Mouse (Mus musculus): Measurements from ENCODE around the gene Olfr981. TPM values are rescaled to one million over a fixed set of nuclear protein-coding genes. Genes with fewer than 3 reads are reported as not detected.
"Not testable (repeated sequence)": the region's sequence is repeated elsewhere in the genome, so short reads cannot be mapped to it uniquely, and the experiment has no call there.

Gene Olfr981
- polyA plus RNA-seq (2014; fragmentation: Nextera tagmentation; extraction: Ambion mirVana) = not detected in 2 replicates

DNA sequence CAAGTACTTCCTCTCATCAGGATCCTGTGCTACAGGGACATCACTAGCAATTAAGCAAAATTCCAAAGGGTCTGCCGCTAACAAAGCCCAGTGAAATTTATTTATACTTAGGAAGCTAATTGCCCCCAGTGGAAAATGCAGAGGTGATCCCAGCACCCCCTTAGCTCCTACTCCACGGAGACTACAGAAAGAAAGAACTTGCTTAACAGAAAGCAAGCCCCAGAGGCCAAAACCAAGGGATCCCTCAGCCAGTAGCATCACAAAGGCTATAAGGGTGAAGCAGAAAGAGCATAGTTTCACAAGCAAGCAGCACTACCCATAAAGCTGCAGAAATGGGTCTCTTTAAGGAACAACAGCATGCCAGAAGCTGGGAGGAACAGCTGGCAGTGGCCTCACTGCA, at the start of gene Olfr981:
Olfr981 (plus strand) TSS at position 301 of the 400 bp plus-strand sequence.
- no peak within 1 kb of the TSS for H3K27ac ChIP-seq (ENCODE audit: low read depth)
- no peaks in the 10 kb centered on the region for H3K4me1 ChIP-seq (replicated peaks; ENCODE audit: control insufficient read depth, insufficient read depth, low read length)
- ATAC-seq (replicated peaks; ENCODE audit: low FRiP score, low TSS enrichment, low read depth) (no peak), DNase-seq (ENCODE audit: low spot score) (no peak)
- WGBS = 65% methylated on average over 2 of the region's 2 CpGs
- H3K4me3 ChIP-seq (ENCODE audit: low read depth, low read length) = no peak within 1 kb of the TSS
- H3K36me3 ChIP-seq (ENCODE audit: control insufficient read depth, insufficient read depth, low read length) = no peaks in the 10 kb centered on the region
- H3K4me2 ChIP-seq (ENCODE audit: low read length) = no peak within 1 kb of the TSS
- H3K9me3 ChIP-seq (ENCODE audit: control insufficient read depth, low read length) = no peaks in the 10 kb centered on the region
- no peaks in the 10 kb centered on the region for H3K27me3 ChIP-seq (replicated peaks; ENCODE audit: control insufficient read depth, insufficient read depth, low read length)
- no peak within 1 kb of the TSS for H3K9ac ChIP-seq (ENCODE audit: low read length)

DNA sequence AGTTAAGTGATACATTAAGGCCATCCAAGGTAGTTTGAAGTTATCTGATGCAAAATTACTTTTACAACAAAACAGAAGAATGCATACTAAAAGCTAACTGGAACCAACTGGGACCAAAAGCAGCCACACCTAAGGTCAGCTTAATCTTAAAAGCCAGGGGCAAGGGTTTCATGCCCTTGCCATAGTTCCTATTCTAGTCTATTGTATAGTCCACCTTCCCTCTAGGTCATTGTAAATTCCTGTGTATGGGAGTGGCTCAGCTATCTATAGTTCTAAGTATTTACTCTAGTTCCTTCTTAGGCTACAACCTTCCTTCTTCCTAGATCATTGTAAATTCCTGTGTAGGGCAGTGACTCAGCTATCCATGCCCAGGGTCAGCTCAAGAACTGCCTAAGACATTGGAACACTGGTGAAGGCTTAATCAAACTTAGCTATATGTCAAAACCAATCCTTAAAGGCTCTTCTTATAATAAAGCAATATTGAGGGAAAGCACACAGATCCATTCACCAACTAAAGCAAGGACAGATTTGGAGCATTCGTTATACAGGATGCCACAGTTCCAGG, 44.6 kb upstream of the Olfr981 start:
- H3K27ac ChIP-seq (ENCODE audit: low read depth); H3K4me3 ChIP-seq (ENCODE audit: low read depth, low read length); DNase-seq (ENCODE audit: low spot score); ATAC-seq (replicated peaks; ENCODE audit: low FRiP score, low TSS enrichment, low read depth); H3K36me3 ChIP-seq (ENCODE audit: control insufficient read depth, insufficient read depth, low read length); H3K9me3 ChIP-seq (ENCODE audit: control insufficient read depth, low read length); H3K9ac ChIP-seq (ENCODE audit: low read length); H3K4me2 ChIP-seq (ENCODE audit: low read length); H3K27me3 ChIP-seq (replicated peaks; ENCODE audit: control insufficient read depth, insufficient read depth, low read length); H3K4me1 ChIP-seq (replicated peaks; ENCODE audit: control insufficient read depth, insufficient read depth, low read length): not testable (repeated sequence)
- WGBS = 83% methylated on average over 1 of the region's 1 CpGs

GRCm38 (mm10) chr9:39991813-39992212, 29.5 kb upstream of the Olfr981 start, which contains the start of gene Olfr978:
Olfr978 (plus strand) TSS chr9:39992113.
- H3K36me3 ChIP-seq (ENCODE audit: control insufficient read depth, insufficient read depth, low read length) = no peaks in the 10 kb centered on the region
- 79% methylated on average over 2 of the region's 2 CpGs for WGBS
- no peak within 1 kb of the TSS for H3K27ac ChIP-seq (ENCODE audit: low read depth)
- no peak within 1 kb of the TSS for H3K4me2 ChIP-seq (ENCODE audit: low read length)
- ATAC-seq (replicated peaks; ENCODE audit: low FRiP score, low TSS enrichment, low read depth) = no peak
- no peaks in the 10 kb centered on the region for H3K4me1 ChIP-seq (replicated peaks; ENCODE audit: control insufficient read depth, insufficient read depth, low read length)
- no peak within 1 kb of the TSS for H3K4me3 ChIP-seq (ENCODE audit: low read depth, low read length)
- H3K9ac ChIP-seq (ENCODE audit: low read length) = no peak within 1 kb of the TSS
- no peak for DNase-seq (ENCODE audit: low spot score)
- H3K9me3 ChIP-seq (ENCODE audit: control insufficient read depth, low read length) = no peaks in the 10 kb centered on the region
- no peaks in the 10 kb centered on the region for H3K27me3 ChIP-seq (replicated peaks; ENCODE audit: control insufficient read depth, insufficient read depth, low read length)

DNA sequence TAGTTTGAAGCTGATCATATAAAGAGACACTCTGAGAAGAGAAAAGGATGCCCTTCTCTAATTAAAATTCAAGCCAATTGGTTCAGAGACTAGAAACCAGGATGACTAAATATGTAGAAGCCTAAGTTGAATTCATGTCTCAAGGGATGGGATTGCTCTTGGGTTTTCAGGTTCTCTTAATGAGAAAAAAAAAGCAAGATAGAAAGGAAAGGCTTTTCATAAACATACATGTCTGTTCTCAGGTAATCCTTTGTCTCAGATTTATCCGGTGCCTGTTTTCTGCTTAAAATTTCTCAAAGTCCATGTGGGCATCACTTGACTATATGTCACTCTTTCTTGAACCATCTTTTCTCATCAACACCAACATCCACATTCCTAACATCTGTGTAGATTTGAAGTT, 17.9 kb upstream of the Olfr981 start, which contains the start of gene Olfr979:
Olfr979 (minus strand) TSS at position 101 of the 400 bp plus-strand sequence.
- 89% methylated on average over 1 of the region's 1 CpGs for WGBS

GRCm38 (mm10) chr9:40009482-40009881, 11.8 kb upstream of the Olfr981 start, which contains the start of gene Olfr980:
Olfr980 (minus strand) TSS chr9:40009582.
- DNase-seq (ENCODE audit: low spot score) = no peak
- ATAC-seq (replicated peaks; ENCODE audit: low FRiP score, low TSS enrichment, low read depth) = no peak

More for the DNA sequence above, 17.9 kb upstream of the Olfr981 start, which contains the start of gene Olfr979:
- Histone ChIP-seq H3K9me3 (ENCODE audit: control insufficient read depth, low read length) (no peaks in the 10 kb centered on the region), H3K27me3 (replicated peaks; ENCODE audit: control insufficient read depth, insufficient read depth, low read length) (no peaks in the 10 kb centered on the region), H3K4me2 (ENCODE audit: low read length) (no peak within 1 kb of the TSS), H3K27ac (ENCODE audit: low read depth) (no peak within 1 kb of the TSS), H3K4me1 (replicated peaks; ENCODE audit: control insufficient read depth, insufficient read depth, low read length) (no peaks in the 10 kb centered on the region), H3K36me3 (ENCODE audit: control insufficient read depth, insufficient read depth, low read length) (no peaks in the 10 kb centered on the region), H3K9ac (ENCODE audit: low read length) (no peak within 1 kb of the TSS), H3K4me3 (ENCODE audit: low read depth, low read length) (no peak within 1 kb of the TSS)
- DNase-seq (ENCODE audit: low spot score) (no peak), ATAC-seq (replicated peaks; ENCODE audit: low FRiP score, low TSS enrichment, low read depth) (no peak)

DNA sequence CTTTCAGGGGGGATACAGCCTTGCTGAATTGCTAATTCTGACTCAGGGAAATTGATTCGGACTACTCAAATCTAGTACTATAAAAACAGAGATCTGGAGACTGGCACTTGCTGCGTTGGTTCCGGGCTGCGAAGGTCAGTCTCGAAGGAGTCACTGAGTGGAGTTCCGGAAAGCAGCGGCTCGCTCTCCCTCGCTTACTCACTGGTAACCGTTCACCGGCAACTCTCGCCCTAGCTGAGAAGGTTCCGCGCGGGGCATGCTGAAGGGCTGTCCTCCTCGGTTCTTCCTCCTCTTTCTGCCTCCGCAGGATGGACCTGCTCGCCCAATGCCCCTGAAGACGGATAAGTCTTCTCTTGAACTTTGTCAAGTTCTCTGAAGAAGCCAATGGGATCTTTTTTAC, 28.9 kb downstream of the Olfr981 start:
- DNase-seq (ENCODE audit: low spot score) (no peak), ATAC-seq (replicated peaks; ENCODE audit: low FRiP score, low TSS enrichment, low read depth) (no peak)
- no peaks in the 10 kb centered on the region for H3K9me3 ChIP-seq (ENCODE audit: control insufficient read depth, low read length)
- no peak overlapping the region for H3K9ac ChIP-seq (ENCODE audit: low read length)
- H3K27me3 ChIP-seq (replicated peaks; ENCODE audit: control insufficient read depth, insufficient read depth, low read length) = no peaks in the 10 kb centered on the region
- WGBS = 94% methylated on average over 19 of the region's 19 CpGs
- H3K4me3 ChIP-seq (ENCODE audit: low read depth, low read length) = no peak overlapping the region
- no peak overlapping the region for H3K4me2 ChIP-seq (ENCODE audit: low read length)
- no peaks in the 10 kb centered on the region for H3K36me3 ChIP-seq (ENCODE audit: control insufficient read depth, insufficient read depth, low read length)
- no peaks in the 10 kb centered on the region for H3K4me1 ChIP-seq (replicated peaks; ENCODE audit: control insufficient read depth, insufficient read depth, low read length)
- H3K27ac ChIP-seq (ENCODE audit: low read depth) = no peak overlapping the region

More at GRCm38 (mm10) chr9:40009482-40009881, 11.8 kb upstream of the Olfr981 start, which contains the start of gene Olfr980:
- H3K9me3 ChIP-seq (ENCODE audit: control insufficient read depth, low read length) = no peaks in the 10 kb centered on the region
- H3K27ac ChIP-seq (ENCODE audit: low read depth) = no peak within 1 kb of the TSS
- 86% methylated on average over 1 of the region's 1 CpGs for WGBS
- H3K36me3 ChIP-seq (ENCODE audit: control insufficient read depth, insufficient read depth, low read length) = no peaks in the 10 kb centered on the region
- H3K4me1 ChIP-seq (replicated peaks; ENCODE audit: control insufficient read depth, insufficient read depth, low read length) = no peaks in the 10 kb centered on the region
- H3K27me3 ChIP-seq (replicated peaks; ENCODE audit: control insufficient read depth, insufficient read depth, low read length) = no peaks in the 10 kb centered on the region
- H3K4me2 ChIP-seq (ENCODE audit: low read length) = no peak within 1 kb of the TSS
- H3K9ac ChIP-seq (ENCODE audit: low read length) = no peak within 1 kb of the TSS
- H3K4me3 ChIP-seq (ENCODE audit: low read depth, low read length) = no peak within 1 kb of the TSS

DNA sequence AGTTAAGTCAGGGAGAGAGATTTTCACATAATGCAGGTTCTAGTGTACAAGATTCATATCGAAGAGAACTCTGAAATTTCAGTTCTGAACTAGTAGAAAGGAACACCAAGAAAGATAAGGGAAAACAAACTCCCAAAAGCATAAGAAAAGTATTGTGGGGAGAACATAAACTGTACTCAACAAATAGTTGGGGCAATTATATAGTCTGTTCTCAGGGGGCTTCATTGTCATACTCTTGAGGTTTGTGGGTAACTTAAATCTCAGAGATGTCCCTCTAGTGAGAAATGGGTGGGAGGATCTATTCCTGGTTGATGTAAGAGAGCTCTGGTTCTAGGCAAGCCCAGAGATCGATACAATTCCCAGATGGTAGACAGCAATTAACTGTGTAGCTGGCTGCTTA, 52.3 kb downstream of the Olfr981 start, which contains the start of gene Olfr982:
Olfr982 (plus strand) TSS at position 301 of the 400 bp plus-strand sequence.
- 82% methylated on average over 2 of the region's 2 CpGs for WGBS
- no peak for DNase-seq (ENCODE audit: low spot score)
- Histone ChIP-seq H3K4me1 (replicated peaks; ENCODE audit: control insufficient read depth, insufficient read depth, low read length) (no peaks in the 10 kb centered on the region), H3K4me2 (ENCODE audit: low read length) (no peak within 1 kb of the TSS), H3K27me3 (replicated peaks; ENCODE audit: control insufficient read depth, insufficient read depth, low read length) (no peaks in the 10 kb centered on the region), H3K36me3 (ENCODE audit: control insufficient read depth, insufficient read depth, low read length) (no peaks in the 10 kb centered on the region), H3K9ac (ENCODE audit: low read length) (no peak within 1 kb of the TSS), H3K4me3 (ENCODE audit: low read depth, low read length) (no peak within 1 kb of the TSS), H3K9me3 (ENCODE audit: control insufficient read depth, low read length) (no peaks in the 10 kb centered on the region), H3K27ac (ENCODE audit: low read depth) (no peak within 1 kb of the TSS)
- ATAC-seq (replicated peaks; ENCODE audit: low FRiP score, low TSS enrichment, low read depth) = no peak

Data from intestine, embryonic 14.5 days (tissue).